16 mouse cellular contexts compared by ENCODE assay signal in genomic region chr1:85608361-85608760, GRCm38 (mm10). TPM values are rescaled to one million over a fixed set of nuclear protein-coding genes. Genes with fewer than 3 reads are reported as not detected.
"Had no signal": no experiment of that assay in that cellular context is flagged by ENCODE, and none has a peak within 500 bp of the region (broad histone marks: within the 10 kb centered on the region; RNA-seq: fewer than 3 reads in every experiment).

No protein-coding gene starts in this region.

RNA-seq across cellular contexts. Expression of gene Sp110, which starts 9.7 kb away (rescaled TPM):
- polyA plus RNA-seq: myocyte had no signal

RNA-seq across cellular contexts. Expression of gene G530012D18Rik, which starts 32.9 kb away (rescaled TPM):
- total RNA-seq: megakaryocyte, adult 5-6 weeks; megakaryocyte-erythroid progenitor cell, adult 5-6 weeks had no signal
- polyA plus RNA-seq: liver, embryonic 16.5 days; lung, embryonic 14.5 days; lung, embryonic 16.5 days; midbrain, embryonic 10.5 days; midbrain, embryonic 12.5 days; midbrain, embryonic 14.5 days; midbrain, embryonic 16.5 days; myocyte; neural tube, embryonic 11.5 days; neural tube, embryonic 13.5 days; neural tube, embryonic 15.5 days; stomach, embryonic 15.5 days; testis, adult 2 months; thymus, adult 2 months had no signal
